Mouse (Mus musculus): ENCODE measurements around the gene Dffa.
"Not testable (repeated sequence)": the region's sequence is repeated elsewhere in the genome, so short reads cannot be mapped to it uniquely, and the experiment has no call there.

Gene Dffa

DNA sequence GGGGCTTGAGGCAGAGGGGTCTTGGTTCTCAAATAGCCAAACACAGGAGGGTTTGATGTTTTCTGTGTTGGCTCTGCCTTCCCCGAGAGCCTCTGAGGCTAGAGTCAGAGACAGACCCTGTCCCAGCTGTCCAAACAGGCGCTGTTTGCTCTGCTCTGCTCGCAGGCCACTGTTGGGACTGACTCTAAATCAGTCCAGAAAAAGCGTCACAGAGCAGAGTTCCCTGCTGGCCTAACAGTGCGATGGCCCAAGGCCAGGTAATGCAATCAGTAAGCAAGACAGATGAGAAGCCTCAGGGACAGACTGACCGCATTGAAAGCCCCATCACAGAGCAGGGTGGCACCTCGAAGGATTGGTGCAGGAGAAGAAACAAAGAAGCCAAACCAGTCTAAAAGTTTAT, 45.7 kb downstream of the Dffa start:
- no peak for DNase-seq

DNA sequence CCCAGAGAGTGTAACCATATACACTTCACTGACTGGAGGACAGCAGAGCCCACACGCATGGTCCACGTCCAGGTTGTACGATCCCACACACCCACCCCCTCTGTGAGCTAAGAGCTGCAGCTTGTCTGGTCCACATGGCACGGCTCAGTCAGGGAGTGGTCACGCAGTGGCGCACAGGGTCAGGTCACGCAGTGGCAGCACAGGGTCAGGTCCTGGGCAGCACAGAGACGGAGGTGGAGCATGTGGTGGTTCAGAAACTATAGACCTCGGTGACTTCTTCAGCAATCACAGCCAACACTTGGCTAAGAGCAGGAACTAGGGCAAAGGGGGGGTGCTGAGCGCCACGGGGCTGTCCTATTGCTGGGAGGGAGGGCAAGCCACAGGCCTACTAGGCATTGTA, 46.3 kb downstream of the Dffa start:
- DNase-seq, result no peak

DNA sequence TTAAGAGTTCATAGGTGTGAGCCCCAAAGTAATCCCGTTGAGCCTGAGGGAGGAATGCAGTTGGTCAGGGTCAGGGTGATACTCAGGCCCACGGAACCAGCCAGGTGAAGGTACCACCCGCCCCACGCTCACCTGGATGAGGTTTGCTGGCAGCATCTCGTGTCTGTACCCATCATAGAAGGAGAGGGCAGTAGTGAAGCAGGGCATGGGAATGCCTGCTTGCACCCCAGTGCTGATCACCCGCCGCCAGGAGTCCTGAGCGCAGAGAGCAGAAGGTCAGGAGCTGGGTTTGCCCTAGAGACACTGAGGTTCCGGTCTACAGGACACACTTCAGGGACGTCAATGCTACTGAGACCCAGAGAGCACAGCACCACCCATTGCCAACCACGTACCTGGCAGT, 46.8 kb downstream of the Dffa start:
- no peak for DNase-seq

DNA sequence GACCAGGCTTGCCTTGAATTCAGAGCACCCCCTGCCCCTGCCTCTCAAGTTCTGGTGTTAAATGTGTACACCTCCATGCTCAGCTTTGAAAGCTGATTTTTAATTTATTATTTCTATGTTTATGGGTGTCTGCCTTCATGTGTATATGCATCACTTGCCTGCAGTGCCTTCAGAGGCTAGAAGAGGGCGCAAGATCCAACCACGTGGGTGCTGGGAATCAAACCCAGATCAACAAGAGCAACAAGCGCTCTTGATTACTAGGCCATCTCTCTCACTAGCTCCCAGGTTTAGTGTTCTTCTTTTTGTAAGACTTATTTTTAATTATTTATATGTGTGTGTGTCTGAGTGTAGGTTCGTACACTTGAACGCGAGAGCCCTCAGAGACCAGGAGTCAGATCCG, 50.9 kb downstream of the Dffa start:
- DNase-seq, result no peak

DNA sequence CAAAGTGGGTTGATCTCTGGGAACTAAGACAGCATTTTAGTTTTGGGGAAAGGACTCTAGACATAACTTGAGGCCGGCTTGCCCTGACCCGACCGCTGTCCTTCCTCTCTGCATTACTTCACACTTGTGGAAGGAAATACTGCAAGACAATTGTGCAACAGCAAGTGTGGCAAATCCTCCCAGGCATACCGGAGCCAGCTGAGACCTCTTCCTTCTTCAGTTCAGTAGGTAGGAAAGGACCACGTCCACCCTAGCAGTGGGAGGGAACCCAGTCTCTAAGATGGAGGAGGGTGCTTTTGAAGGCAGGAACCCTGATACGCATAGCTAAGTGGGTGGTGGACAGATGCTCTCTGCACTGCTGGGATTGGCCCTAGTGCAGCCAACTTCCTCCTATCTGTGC, 51.8 kb downstream of the Dffa start:
- DNase-seq, result no peak

DNA sequence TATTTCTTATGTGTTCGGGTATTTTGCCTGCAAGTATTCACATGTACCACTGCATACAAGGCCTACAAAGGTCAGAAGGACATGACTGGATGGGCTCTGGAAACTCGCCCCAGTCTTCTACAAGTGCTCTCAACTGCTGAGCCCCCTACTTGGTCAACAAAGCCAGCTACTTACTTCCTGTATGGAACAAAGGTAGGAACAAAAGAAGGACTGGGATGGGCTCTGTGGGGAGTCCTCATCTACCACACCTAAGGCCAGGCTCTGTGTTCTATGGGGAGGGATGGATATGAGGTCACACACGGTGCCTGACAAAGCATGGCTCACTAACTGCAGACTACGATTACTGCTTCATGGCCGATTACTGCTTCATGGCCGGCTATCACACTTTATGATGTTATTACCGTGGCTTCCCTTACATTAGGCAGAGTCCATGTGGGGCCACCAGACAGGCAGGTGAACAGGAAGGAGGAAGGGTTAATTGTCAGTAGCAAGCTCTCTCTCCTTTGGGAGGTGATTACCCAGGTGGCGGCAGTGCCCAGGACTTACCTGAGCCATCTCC, 53.5 kb downstream of the Dffa start:
- DNase-seq, result no peak

DNA sequence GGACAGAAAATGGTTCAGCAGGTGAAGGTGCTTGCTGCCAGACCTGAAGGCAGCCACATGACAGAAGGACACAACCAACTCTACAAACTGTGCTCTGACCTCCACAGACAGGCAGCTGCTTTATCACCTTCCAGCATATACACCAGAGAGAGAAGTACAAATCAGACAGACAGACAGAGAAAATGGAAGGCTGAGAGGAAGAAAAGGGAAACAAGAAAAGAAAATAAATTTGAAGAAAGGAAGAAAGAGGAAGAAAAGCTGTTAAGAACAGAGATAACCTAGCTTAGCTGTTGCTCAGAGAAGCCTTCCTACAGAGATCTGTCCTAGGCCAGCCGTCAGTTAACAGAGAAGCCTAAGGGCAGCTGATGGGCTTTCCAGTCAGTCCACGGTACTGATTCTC, 55.3 kb downstream of the Dffa start:
- no peak for DNase-seq

DNA sequence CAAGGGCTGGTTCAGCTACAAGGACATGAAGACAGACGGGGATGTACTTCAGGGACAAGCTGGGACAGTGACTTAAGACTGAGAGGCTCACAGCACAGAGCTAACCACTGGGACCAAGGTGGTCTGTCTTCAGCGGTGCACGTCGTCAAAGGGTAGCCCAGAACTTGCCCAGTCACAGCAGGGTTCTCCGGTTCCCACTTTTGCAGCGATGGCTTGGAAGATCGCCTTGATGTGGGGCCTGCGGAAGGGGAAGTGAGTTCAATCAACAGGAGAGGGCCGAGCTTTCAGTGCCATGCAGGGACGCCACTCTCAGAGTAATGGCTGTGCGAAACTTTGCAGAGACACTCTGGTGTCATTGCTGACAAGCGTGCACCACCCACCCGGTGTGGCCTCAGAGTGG, 55.9 kb downstream of the Dffa start:
- no peak for DNase-seq

DNA sequence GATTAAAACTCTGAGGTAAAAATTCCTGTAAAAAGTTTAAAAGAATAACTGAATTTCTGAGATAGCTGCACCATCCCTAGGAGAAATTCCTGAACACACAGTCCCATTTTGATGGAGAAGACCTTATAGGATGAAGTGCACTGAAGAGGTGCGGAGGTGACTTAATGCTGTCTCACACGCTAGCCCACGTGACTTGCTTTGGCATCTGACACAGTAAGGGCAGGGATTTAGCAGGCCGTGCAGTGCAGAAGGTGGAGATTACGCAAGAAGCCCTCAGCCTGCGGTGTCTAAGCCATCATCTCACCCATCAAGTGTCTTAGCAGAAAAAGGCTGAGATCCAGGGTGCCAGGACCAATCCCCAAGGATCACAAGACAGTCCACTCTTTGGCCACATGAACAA, 57.2 kb downstream of the Dffa start:
- DNase-seq, result no peak

DNA sequence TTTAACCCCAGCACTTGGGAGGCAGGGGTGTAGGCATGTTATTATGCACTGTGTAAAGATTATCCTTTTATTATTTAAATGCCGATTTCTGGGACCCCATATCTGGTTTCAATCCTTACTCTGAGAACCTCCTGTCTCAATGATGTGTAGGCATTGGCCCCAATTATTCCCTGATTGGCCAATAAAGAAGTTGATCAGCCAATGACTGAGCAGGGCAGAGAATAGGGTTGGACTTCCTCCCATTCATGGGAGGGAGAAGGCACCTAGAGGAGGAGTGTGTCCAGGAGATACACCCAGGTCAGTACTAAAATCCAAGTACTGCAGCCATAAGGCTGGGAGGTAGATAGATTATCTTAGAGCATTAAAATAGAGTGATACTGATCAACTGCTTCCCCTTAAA, 59.2 kb downstream of the Dffa start:
- no peak for DNase-seq

DNA sequence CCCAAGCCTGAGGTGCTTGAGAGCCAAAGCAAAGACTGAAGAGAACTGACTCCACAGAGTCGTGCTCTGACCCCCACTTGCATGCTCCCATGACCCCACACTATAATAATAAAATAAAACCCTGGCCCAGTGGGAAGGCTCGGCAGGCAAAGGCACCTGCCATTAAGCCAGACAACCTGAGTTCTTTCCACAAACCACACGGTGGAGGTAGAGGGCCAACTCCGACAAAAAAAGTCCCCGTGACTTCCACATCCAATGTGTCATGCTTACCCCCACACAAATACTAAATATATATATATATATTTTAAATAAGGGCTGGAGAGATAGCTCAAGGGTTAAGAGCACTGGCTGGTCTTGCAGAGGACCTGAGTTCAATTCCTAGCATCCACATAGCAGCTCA, 60.2 kb downstream of the Dffa start:
- no peak for DNase-seq

DNA sequence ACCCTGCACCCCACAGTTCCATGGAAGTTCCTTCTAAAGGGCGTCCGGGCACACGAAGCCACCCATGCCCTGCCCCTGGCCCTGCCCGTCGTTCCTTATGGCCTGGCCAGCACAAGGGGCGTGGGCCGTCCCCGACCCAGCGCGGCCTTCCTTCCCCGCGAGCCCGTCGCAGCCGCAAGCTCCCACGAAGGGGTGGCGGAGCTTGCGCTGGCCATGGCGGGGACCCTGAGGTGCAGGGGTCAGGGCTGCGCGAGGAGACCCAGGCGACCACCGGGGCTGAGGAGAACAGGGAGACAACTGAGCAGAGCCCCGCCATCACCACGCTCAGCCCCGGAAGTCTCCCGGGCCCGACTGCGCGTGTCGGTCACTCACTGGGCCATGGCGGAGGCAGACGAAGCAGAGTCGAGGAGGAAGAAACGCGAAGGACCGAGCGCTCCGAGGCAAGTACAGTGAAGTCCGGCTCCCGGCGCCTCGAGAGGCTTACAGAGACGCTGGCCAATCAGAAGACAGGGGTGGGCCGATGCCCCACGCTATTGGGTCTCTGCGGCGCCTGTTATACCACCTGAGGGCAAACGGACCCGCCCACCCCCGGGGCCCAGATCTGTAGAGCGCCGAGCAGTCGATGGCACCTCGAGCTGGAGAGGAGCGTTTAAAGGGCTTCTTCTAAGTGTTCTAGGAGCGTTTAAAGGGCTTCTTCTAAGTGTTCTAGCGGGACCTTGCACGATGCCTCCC, 62.4 kb downstream of the Dffa start, which contains the start of gene Pgd:
TSS of gene Pgd (minus strand) at position 557 of the 732 bp plus-strand sequence.
- DNase-seq, result peak; percentile 91 to 95

DNA sequence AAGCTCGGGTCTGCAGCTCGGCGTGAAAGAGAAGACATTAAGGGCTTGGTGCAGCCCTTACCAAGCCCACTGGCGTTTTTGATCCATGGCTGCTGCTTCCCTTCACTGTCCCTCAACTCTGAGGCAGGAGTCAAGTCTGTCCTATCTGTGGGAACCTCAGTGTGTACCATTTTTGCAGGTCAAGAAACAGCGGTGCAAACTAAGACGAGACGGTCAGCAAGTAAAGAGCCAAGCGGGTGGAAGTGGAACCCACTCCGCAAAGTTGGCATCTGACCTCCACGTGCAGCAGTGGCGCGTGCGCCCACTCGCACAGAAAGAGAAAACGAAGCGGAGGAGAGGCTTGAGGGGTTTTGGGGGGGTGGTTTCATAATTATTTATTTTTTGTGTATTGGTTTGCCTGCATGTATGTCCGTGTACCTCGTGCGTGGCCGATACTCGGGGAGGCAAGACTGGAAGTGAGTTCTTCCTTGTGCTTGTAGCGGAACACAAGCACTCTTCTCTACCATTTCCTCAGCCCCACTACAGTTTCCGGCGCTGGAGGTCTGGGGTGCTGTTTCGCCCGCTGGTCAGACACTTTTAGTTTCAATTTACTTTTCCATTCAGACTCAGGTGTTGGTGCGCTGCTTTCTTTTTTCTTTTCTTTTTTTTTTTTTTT, 63.1 kb downstream of the Dffa start:
- peak; percentile 62 to 64 for DNase-seq

DNA sequence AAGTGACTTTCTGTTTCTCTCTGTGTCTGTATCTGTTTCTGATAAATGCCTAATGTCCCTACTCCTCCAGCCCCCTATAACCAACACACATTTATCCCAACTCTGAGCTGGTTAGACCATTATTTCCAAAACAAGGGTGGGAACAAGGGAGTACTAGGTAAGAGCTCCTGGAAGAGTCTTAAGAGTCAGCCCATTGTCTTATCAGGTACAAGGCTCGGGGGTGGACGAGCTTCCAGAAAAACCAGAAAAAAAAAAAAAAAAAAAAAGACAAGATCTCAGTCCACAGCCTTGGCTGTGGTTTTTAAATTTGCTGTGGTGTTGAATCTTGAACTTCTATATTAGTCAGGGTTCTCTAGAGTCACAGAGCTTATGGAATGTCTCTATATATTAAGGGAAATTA, 64.1 kb downstream of the Dffa start:
- no peak for DNase-seq

DNA sequence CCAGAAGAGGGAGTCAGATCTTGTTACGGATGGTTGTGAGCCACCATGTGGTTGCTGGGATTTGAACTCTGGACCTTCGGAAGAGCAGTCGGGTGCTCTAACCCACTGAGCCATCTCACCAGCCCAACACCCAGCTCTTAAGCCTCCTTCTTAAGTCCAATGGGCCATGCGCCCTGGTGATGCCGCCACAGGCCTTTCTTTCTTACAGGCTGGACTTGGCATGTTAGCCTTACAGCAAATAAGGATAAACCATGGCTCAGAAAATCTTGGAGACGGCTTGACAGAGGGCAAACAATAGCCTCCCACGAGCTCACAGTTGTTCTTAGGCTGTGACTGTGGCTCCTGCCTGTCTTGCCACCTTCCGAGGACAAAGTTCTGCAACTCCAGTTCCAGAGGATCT, 66.0 kb downstream of the Dffa start:
- DNase-seq, result not testable (repeated sequence)
